Mouse (Mus musculus) adrenal gland, postnatal 36 days (tissue): ENCODE data around the gene Kncn. TPM values are rescaled to one million over a fixed set of nuclear protein-coding genes. Genes with fewer than 3 reads are reported as not detected.

Source experiments
- DNase-seq, 2 experiments: peaks; one replicate each; pipeline ENCODE4 v3.0.0; 2021; ENCODE audit warnings: mixed read lengths in 1 of 2
- total RNA-seq, 2 experiments: library from RNA; stranded (reverse); gene quantifications; 2 replicates each; pipeline ENCODE4 v1.2.3; 2021

Kncn gene
- total RNA-seq, 2 experiments from 2014 or later: not detected

GRCm38 (mm10) chr4:115937061-115937976 is 53.1 kb downstream of the Kncn start:
- no peak for DNase-seq

- DNase-seq: no peak
Measured at GRCm38 (mm10) chr4:115938276-115939160, 54.3 kb downstream of the Kncn start.

Other genes starting within 250 kb of the Kncn start
- gene Cyp4b1, start 236.7 kb upstream of the Kncn start, total RNA-seq: 10 to 100 TPM; 28.1 to 37.1 TPM
- 10 to 100 TPM; 83.1 to 89.1 TPM for gene Efcab14, start 146.7 kb upstream of the Kncn start, total RNA-seq
- 1 to 10 TPM; 2.4 to 3.2 TPM for gene Tex38, start 103.4 kb upstream of the Kncn start, total RNA-seq
- gene Atpaf1, start 99.6 kb upstream of the Kncn start, total RNA-seq: 10 to 100 TPM; 49.8 to 57.1 TPM
- gene Mob3c, start 56.3 kb upstream of the Kncn start, total RNA-seq: 10 to 100 TPM; 14.9 to 16.7 TPM
- gene Mknk1, start 45.2 kb upstream of the Kncn start, total RNA-seq: 10 to 100 TPM; 36.3 to 44.5 TPM
- gene 6430628N08Rik, start 6.3 kb downstream of the Kncn start, total RNA-seq: not detected
- gene Dmbx1, start 55.5 kb downstream of the Kncn start, total RNA-seq: not detected
- 1 to 10 TPM; 2.6 to 3.4 TPM for gene Faah, start 133.5 kb downstream of the Kncn start, total RNA-seq
- 10 to 100 TPM; 30.5 to 34.6 TPM for gene Nsun4, start 169.5 kb downstream of the Kncn start, total RNA-seq
- 100 to 1,000 TPM; 612 to 614 TPM for gene Uqcrh, start 190.7 kb downstream of the Kncn start, total RNA-seq
- gene Lrrc41, start 190.9 kb downstream of the Kncn start, total RNA-seq: 10 to 100 TPM; 66.1 to 72.7 TPM
- gene Rad54l, start 239.3 kb downstream of the Kncn start, total RNA-seq: 1 to 10 TPM; 1.3 to 2.2 TPM
- 10 to 100 TPM; 61.8 to 63.7 TPM for gene Pomgnt1, start 239.4 kb downstream of the Kncn start, total RNA-seq